In genomic region chr16:17722461-17723324, GRCm38 (mm10) we compare ENCODE assay signal across 8 mouse cellular contexts. TPM values are rescaled to one million over a fixed set of nuclear protein-coding genes. Genes with fewer than 3 reads are reported as not detected.
A peak's percentile ranks its signal among the peaks of the same experiment; 100 is the strongest.
DNase-seq lines count a peak whose midpoint lies in the region; ATAC-seq lines count a peak whose summit lies in the region.

No protein-coding gene starts in this region.

- peak overlapping the region; percentile 80 for H3K4me2 ChIP-seq in embryonic facial prominence, embryonic 14.5 days (ENCODE audit: low read depth, low read length)
- peak overlapping the region; percentile 92 for H3K4me2 ChIP-seq in kidney, embryonic 14.5 days (replicated peaks; ENCODE audit: low read depth, low read length)
- H3K4me2 ChIP-seq in limb, embryonic 15.5 days, result peak overlapping the region; percentile 80

- peak overlapping the region; percentile 95 for H3K9ac ChIP-seq in embryonic facial prominence, embryonic 14.5 days (ENCODE audit: low read depth, low read length)
- H3K9ac ChIP-seq in kidney, embryonic 14.5 days (ENCODE audit: low read depth, low read length), result peak overlapping the region; percentile 90
- peak overlapping the region; percentile 85 for H3K9ac ChIP-seq in limb, embryonic 15.5 days

- H3K4me1 ChIP-seq in embryonic facial prominence, embryonic 14.5 days (ENCODE audit: control insufficient read depth, insufficient read depth, low read length), result peaks cover 11% of the 10 kb centered on the region
- H3K4me1 ChIP-seq in kidney, embryonic 14.5 days (ENCODE audit: control insufficient read depth, insufficient read depth, low read length), result peaks cover 8% of the 10 kb centered on the region
- H3K4me1 ChIP-seq in limb, embryonic 15.5 days, result peaks cover 19% of the 10 kb centered on the region

- peak overlapping the region; percentile 81 for H3K27ac ChIP-seq in embryonic facial prominence, embryonic 14.5 days (replicated peaks; ENCODE audit: low read depth, low read length)
- peak overlapping the region; percentile 80 for H3K27ac ChIP-seq in kidney, embryonic 14.5 days (ENCODE audit: low read depth, low read length)
- H3K27ac ChIP-seq in limb, embryonic 15.5 days, result peak overlapping the region; percentile 77

- peak; percentile 94 for ATAC-seq in embryonic facial prominence, embryonic 14.5 days (ENCODE audit: low read depth)
- ATAC-seq in kidney, embryonic 14.5 days (ENCODE audit: low FRiP score, low TSS enrichment), result peak; percentile 89
- ATAC-seq in limb, embryonic 15.5 days (ENCODE audit: insufficient number of reproducible peaks, low FRiP score, low TSS enrichment, low read depth), result peak; percentile 87; the same call in 1 of the 2 replicates

- H3K27me3 ChIP-seq in embryonic facial prominence, embryonic 14.5 days (replicated peaks; ENCODE audit: control insufficient read depth, insufficient read depth, low read length), result no peaks in the 10 kb centered on the region
- no peaks in the 10 kb centered on the region for H3K27me3 ChIP-seq in kidney, embryonic 14.5 days (ENCODE audit: control insufficient read depth, insufficient read depth, low read length)
- H3K27me3 ChIP-seq in limb, embryonic 15.5 days, result no peaks in the 10 kb centered on the region

- WGBS in embryonic facial prominence, embryonic 14.5 days, result 3% methylated on average over 39 of the region's 44 CpGs
- WGBS in kidney, embryonic 14.5 days, result 2% methylated on average over 43 of the region's 44 CpGs
- 1% methylated on average over 44 of the region's 44 CpGs for WGBS in limb, embryonic 15.5 days

- H3K9me3 ChIP-seq in embryonic facial prominence, embryonic 14.5 days (ENCODE audit: control insufficient read depth, low read length), result no peaks in the 10 kb centered on the region
- H3K9me3 ChIP-seq in kidney, embryonic 14.5 days (ENCODE audit: control insufficient read depth, low read length), result no peaks in the 10 kb centered on the region
- no peaks in the 10 kb centered on the region for H3K9me3 ChIP-seq in limb, embryonic 15.5 days

- H3K36me3 ChIP-seq in embryonic facial prominence, embryonic 14.5 days (ENCODE audit: control insufficient read depth, insufficient read depth, low read length), result no peaks in the 10 kb centered on the region
- no peaks in the 10 kb centered on the region for H3K36me3 ChIP-seq in kidney, embryonic 14.5 days (ENCODE audit: control insufficient read depth, insufficient read depth, low read length)
- no peaks in the 10 kb centered on the region for H3K36me3 ChIP-seq in limb, embryonic 15.5 days

- peak; percentile 94 for DNase-seq in 3T3-L1 (ENCODE audit: low read depth, low spot score)
- DNase-seq in adrenal gland, postnatal 4 days (ENCODE audit: low spot score in 2 of 2), result peak; percentile 72 to 86
- peak; percentile 96 for DNase-seq in embryonic facial prominence, embryonic 14.5 days (ENCODE audit: low spot score)
- DNase-seq in heart, adult 9 months (ENCODE audit: low spot score in 2 of 2), result peak; percentile 90 to 91
- DNase-seq in monocyte, adult 2 months (ENCODE audit: low read depth in 1 of 2, low spot score in 2 of 2), result peak; percentile 73 to 80
- peak; percentile 88 to 91 for DNase-seq in spleen, postnatal 36 days (ENCODE audit: low spot score in 2 of 2)

- H3K4me3 ChIP-seq in embryonic facial prominence, embryonic 14.5 days (ENCODE audit: low read depth, low read length), result peak overlapping the region; percentile 92
- peak overlapping the region; percentile 91 for H3K4me3 ChIP-seq in kidney, embryonic 14.5 days (ENCODE audit: low read length)
- H3K4me3 ChIP-seq in limb, embryonic 15.5 days, result peak overlapping the region; percentile 78

RNA-seq across cellular contexts. Expression of gene Med15, which starts 10.0 kb away (rescaled TPM):
- total RNA-seq in adrenal gland, postnatal 4 days (2021), result 10 to 100 TPM; 68.8 to 70.3 TPM
- polyA plus RNA-seq in embryonic facial prominence, embryonic 14.5 days (2014; fragmentation: Nextera tagmentation; extraction: Ambion mirVana), result 35.2 and 36.1 TPM in 2 replicates
- polyA plus RNA-seq in kidney, embryonic 14.5 days (2014; fragmentation: Nextera tagmentation; extraction: Ambion mirVana), result 32.4 and 39.7 TPM in 2 replicates
- polyA plus RNA-seq in limb, embryonic 15.5 days (2015; fragmentation: Nextera tagmentation; extraction: Ambion mirVana), result 40.6 and 42.8 TPM in 2 replicates

RNA-seq across cellular contexts. Expression of gene Klhl22, which starts 36.7 kb away (rescaled TPM):
- 10 to 100 TPM; 52.3 TPM for total RNA-seq in adrenal gland, postnatal 4 days (2021)
- polyA plus RNA-seq in embryonic facial prominence, embryonic 14.5 days (2014; fragmentation: Nextera tagmentation; extraction: Ambion mirVana), result 77.1 and 90.9 TPM in 2 replicates
- 42.6 and 70.3 TPM in 2 replicates for polyA plus RNA-seq in kidney, embryonic 14.5 days (2014; fragmentation: Nextera tagmentation; extraction: Ambion mirVana)
- 83.9 and 88.5 TPM in 2 replicates for polyA plus RNA-seq in limb, embryonic 15.5 days (2015; fragmentation: Nextera tagmentation; extraction: Ambion mirVana)

Comparison
In these comparisons a context has a peak if more than half of its experiments do, and no peak if none do; other contexts are left out.
1. Peak in every context shown above with its lines: DNase-seq, ATAC-seq, H3K4me3 ChIP-seq and H3K27ac ChIP-seq.